Mouse (Mus musculus) heart, postnatal 10 days (tissue): ENCODE measurements around the gene Gng4. TPM values are rescaled to one million over a fixed set of nuclear protein-coding genes. Genes with fewer than 3 reads are reported as not detected.
"Not testable (repeated sequence)": the region's sequence is repeated elsewhere in the genome, so short reads cannot be mapped to it uniquely, and the experiment has no call there.

Experiments
- DNase-seq, 2 experiments: peaks; one replicate each; pipeline ENCODE4 v3.0.0; 2021
- intact Hi-C: fragments of 180-260 bp; cut with DNase I; formaldehyde crosslinking; loops from one replicate; pipeline ENCODE4 v1.15.1; 2025
- total RNA-seq, 2 experiments: library from RNA; stranded (reverse); gene quantifications; 2 replicates each; pipeline ENCODE4 v1.2.3; 2021

Gng4 gene
- total RNA-seq, result under 1 TPM; 0.25 to 0.62 TPM

- DNase-seq, result peak; percentile 29
- intact Hi-C loops, result no loop called here
These were observed at the start of gene Gng4 for GRCm38 (mm10) chr13:13783894-13784419. Gene Gng4, plus strand, starts transcription at chr13:13784059.

DNA sequence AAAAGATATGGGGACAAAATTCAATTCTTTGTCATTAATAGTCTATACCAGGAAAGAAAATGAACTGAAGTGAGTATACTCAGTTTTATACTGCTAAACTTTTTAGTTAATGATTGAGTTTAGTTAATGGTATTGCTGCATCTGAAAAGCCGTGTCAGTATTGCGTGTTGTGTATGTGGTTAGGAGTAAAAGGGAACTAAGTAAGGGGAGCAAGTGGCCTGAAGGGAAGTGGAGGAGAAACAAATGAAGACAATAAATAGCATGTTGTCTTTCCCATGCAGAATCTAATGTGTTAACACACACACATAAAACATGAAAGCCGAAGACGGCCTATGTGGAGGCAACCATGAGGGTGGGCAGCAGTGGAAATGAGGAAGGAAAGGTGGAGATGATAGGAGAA, 44.6 kb upstream of the Gng4 start:
- intact Hi-C loops, result no loop called here
- DNase-seq, result no peak

- intact Hi-C loops, result no loop called here
- DNase-seq, result no peak
These were observed 37.9 kb upstream of the Gng4 start for GRCm38 (mm10) chr13:13745911-13746310.

- peak; percentile 22 to 29 for DNase-seq
- intact Hi-C loops, result no loop called here
These were observed 7.9 kb upstream of the Gng4 start for GRCm38 (mm10) chr13:13775778-13776494.

DNA sequence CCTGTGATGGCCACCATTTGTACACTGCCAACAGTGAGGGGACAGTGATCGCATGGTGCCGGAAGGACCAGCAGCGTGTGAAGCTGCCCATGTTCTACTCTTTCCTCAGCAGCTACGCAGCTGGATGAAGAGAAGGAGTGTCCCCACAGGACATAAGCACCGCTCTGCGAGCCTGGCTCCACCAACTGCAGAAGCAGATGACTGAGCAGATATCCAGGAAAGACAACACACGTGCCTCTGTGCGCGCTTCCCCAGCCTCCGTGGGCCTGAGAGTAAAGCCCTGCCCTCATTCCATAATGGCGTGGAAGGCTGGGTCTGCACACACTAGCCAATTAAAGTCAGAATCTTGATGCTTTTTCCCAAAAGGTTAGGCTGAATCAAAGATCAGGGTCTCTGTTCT, 6.8 kb upstream of the Gng4 start:
- intact Hi-C loops, result no loop called here
- no peak for DNase-seq

DNA sequence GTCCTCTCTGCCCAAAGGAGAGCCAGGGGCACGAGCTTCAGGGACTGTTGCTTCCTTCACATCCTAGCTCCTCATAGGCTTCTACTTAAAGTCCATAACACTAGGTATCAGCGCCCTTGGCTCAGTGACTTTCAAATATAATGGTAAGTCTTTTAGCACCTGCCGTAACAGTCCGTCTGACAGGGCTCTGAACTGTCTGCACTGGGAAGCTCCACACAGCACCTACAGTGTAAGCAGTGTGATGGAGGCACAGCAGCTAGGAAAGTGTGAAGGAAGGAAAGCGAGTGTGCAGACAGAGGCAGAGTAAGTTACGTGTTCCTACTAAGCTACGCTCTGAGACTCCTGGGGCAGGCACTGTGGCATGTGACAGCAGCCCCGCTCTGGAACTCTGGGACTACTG, 6.2 kb upstream of the Gng4 start:
- intact Hi-C loops, result no loop called here
- DNase-seq, result no peak

DNA sequence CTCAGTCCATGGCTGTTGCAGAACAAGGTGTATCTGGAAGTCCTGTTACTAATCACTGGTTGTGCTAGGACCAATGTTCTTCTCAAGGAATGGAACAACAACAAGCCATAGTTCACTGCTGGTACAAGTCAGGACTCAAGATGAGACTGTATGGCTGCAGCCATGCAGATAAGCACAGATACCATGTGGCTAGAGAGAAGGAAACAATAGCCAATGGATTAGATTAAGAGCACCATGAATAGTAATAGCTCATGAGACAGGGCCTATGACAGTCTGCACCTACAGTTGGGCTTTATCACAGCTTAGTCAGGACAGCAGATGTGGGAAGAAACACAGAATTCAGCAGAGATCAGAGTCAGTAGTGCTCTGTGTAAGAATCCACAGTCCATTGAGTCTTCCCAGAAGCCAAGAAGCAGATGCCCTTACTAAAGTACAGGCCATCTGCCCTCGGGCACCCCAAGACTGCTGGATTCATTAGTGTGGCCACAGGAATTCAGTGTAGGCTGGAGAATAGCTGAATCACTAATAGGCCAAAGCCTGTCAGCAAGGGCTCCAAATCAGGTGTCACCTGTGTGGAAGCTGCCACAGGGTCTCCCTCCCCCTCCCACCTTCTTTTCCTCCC, 4.9 kb upstream of the Gng4 start:
- intact Hi-C loops, result no loop called here

GRCm38 (mm10) chr13:13780271-13780670, 3.6 kb upstream of the Gng4 start:
- DNase-seq, result no peak
- intact Hi-C loops, result no loop called here

More for the DNA sequence above, 4.9 kb upstream of the Gng4 start:
- no peak for DNase-seq

GRCm38 (mm10) chr13:13781026-13781425, 2.8 kb upstream of the Gng4 start:
- intact Hi-C loops, result no loop called here
- DNase-seq, result no peak

DNA sequence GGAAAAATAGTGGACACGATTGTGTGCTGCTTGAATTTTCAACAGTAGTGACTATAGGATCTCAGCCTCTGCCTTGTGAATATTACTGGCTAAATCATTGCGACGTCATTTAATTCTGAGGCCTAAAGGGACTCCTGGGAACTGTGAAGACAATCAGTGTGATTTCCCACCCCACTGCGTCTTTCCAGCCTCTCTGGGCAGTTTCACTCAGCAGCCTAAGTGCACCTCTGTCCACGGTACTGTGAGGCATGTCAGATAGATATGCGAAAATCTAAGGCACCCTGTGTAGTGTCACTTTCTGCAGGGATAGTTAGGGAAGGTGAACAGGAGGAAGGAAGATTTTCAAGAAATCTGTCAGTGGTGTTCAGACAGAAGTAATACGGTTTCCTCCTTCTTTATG, 563 bp upstream of the Gng4 start:
- intact Hi-C loops, result no loop called here
- DNase-seq, result no peak

DNA sequence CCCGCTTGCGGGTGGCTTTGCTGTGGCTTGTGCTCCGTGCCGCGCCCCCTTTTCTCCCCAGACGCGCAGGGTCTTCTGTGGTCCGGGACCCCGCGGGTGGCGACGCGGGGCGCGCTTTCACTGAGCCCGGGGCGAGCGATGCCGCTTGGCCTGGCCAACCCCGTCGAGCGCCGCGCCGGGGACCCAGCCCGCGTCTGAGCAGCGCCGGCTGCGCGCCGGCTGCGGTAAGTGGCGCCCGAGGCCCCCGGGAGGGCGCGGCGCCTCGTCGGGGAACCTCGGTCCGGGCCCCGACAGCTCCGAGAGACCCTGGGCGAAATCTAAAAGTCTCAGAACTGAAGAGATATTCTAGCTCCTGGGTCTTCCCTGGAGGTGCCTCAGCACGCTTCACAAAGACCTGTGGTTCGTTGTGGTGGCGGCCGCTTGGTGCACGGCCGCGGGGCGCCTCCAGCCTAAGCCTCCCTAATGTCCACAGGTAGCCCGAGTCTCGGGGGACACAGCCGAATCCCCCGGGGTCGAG, 619 bp downstream of the Gng4 start:
- peak in 1 of 2 experiments; percentile 6 for DNase-seq
- intact Hi-C loops, result no loop called here

DNA sequence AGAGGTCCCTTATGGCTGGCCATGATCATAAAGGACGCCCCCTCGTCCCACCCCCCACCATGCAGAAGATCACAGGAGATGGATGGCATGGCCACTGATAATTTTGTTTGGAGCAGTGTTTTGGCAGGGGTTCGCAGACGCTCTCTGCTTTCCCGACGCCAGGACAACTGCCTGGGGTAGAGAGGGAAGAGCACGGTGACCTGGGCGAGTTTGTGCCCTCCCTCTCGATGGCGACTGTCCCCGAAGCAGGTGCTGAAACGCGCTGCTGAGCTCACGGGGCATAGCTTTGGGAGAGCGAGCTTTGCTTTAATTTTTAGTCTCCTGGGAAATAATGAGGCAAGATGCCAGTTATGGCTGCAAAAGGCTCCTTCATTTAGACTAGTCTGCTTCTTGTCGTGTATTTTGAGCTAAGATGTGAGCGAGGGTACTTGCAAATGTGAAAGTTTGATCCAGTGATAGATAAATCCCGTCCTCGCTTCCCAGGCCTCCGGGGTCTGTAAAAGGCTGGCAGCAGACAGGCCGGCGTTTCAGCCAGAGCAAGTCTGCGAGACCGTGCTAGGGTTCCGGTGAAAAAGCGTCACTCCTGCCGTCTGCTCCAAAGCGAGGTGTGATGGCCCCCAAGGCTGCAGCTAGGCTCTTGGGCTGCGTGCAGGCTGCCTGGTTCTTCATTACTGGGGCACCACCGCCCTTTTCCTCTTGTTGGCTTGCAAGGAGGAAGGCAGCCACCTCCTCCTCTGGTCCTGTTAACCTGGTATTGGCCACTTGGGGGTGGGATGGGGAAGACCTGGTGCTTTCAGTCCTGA, 1.3 kb downstream of the Gng4 start:
- DNase-seq, result peak; percentile 28 to 56
- intact Hi-C loops, result no loop called here

- intact Hi-C loops, result no loop called here
These were observed 3.1 kb downstream of the Gng4 start for GRCm38 (mm10) chr13:13786971-13787370.

GRCm38 (mm10) chr13:13788070-13788469, 4.2 kb downstream of the Gng4 start:
- intact Hi-C loops, result no loop called here
- no peak for DNase-seq

More at GRCm38 (mm10) chr13:13786971-13787370, 3.1 kb downstream of the Gng4 start:
- no peak for DNase-seq

DNA sequence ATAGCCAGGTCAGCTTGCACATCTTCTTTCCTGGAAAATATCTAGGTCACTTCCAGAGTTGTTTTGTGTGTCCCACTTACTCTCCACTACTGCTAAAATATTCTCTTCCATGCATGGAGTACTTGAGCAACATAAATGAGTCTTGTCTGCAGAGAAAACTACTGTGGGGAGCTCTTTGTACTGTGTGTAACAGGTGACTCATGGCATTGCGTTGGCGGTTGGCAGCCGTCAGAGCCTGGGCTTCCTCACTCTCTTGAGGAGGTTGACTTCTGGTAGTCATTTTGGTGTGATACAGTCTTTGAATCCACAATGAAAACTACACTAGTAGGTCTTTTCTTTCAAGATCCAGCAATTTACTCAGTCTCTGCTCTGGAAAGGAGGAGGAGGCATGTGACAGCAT, 8.1 kb downstream of the Gng4 start:
- no peak for DNase-seq
- intact Hi-C loops, result no loop called here

DNA sequence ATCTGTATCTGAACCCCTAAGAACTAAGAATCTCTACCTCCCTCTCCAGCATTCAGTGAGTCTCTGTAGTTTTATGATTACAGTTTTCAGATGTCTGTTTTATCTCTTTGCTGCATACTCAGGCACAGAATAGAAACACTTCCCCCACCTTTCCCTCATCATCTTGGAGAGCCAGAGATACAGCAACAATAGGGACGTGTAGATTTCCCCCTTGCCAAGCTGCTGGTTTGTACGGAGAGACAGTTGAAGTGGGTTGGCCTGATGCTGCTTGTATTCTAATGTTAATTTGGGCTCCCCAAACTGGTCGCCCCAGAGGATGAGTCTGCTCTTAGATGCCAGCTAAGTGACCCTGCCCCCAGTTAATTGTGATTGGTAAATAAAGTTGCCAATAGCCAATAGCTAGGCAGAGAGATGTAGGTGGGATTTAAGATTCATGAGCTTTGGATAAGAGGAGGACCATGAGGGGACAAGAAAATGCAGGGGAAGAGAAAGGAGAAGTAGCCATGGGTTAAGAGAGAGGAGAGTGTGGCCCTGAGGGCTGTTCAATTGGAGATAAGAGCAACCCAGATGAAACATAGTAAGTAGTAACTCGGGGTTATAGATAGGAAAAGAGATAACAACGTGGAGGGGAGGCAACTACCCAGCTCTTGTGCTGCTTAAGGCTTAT, 11.4 kb downstream of the Gng4 start:
- no peak for DNase-seq
- intact Hi-C loops, result no loop called here

DNA sequence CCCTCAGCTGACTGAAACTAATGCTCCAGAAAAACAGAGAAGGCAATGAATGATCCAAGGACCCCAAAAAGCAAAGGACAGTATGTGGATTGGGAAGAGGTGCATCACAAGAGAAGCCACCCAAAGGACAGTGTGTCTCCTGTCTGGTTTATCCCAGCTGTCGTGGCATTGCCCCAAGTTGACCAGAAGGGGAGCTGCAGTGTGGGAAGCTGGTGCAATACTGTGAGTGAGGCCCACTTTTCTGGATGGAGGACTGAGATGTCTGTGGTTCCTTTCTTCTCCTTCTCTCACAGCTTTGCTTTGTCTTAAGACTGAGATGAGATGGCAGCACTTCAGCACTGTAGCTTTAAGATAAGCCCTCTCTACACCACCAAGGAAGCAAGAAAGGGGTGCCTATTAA, 12.2 kb downstream of the Gng4 start:
- intact Hi-C loops, result no loop called here
- DNase-seq, result no peak

- DNase-seq, intact Hi-C loops: not testable (repeated sequence)
These were observed 14.0 kb downstream of the Gng4 start for GRCm38 (mm10) chr13:13797816-13798215.

DNA sequence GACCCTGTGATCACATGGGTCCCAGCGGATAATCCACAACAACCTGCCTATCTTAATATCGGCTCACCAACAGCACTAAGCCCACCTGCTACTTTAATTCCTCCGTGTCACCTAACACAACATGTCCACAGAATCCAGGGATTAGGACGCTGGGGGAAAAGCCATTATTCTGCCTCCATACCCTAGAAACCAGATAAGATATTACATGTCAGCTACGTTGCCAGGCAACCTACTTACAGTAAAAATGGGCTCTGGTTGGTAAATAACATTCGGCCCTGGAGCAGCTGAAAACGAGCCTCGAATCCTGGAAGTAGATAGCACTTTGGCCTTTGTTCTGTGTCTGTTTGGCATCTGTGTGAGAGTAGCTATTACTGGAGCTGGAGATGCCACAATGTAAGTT, 14.9 kb downstream of the Gng4 start:
- intact Hi-C loops, result no loop called here
- DNase-seq, result no peak

DNA sequence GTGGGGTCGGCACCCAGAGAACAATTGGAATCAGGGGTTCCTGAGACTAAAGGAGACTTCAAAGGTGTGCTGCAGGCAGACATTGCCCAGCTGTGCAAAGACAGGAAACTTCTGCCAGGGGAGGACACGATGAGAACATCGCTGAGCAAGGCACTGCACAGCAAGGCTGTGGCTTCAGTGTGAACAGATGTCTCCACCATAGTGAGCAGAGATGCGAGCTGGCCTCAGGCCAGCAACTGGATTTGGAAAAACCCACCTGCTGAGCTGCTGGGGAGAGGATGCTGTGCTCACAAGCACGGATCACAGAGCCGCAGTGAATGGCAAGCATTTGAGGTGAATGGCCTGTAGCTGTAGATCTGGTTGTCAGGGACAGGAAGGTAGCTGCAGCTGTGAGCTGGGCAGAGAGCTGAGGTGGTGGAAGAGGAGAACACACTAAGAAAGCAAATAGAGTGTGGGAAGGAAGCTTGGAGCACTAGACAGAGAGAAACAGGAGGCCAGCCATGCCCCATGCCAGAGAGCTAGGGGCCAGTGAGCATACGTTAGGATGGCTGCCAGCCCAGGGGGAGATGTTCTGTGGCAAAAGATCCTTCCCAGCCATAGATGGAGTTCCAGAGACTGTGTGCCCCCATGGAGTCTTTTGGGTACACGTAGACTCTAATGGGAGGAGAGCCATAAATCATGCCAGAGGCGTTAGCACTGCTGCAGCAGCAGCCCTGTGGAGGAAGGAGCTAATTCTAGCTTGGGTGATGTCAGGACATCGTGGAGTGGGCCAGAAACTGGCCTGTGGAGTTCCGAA, 24.7 kb downstream of the Gng4 start:
- no peak for DNase-seq
- intact Hi-C loops, result no loop called here
